Mouse (Mus musculus): ENCODE results near the gene Fntb.

DNA sequence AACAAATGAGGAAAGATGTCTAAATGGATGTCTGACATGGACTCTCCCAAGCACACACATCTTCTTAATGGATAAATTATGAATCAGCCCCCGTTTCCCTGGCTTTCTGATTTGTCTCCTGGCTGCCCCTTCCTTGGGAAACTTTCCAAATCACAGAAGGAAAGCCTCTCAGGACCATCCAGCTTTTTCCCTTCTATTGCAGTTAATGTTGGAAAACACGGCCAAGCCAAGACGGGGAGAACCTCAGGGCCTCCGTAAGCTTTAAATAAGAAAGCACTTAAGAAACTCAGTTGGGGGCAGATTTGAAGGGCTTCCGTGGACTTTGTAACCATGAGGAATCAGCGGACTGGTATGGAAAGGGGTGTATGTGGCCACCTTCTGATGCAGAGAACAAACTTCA, 54.4 kb downstream of the Fntb start:
- TF ChIP-seq MAX (IDR thresholded peaks at IDR 0.05; ENCODE audit: low read depth) = no peak
- TF ChIP-seq TCF12 (IDR thresholded peaks at IDR 0.05; ENCODE audit: insufficient read depth, poor library complexity, severe bottlenecking) = no peak

Data from myocyte (in vitro differentiated cells).